Mouse (Mus musculus): ENCODE results near the gene Olfr1039. TPM values are rescaled to one million over a fixed set of nuclear protein-coding genes. Genes with fewer than 3 reads are reported as not detected.

The Olfr1039 gene
- not detected in 2 replicates for polyA plus RNA-seq (2012; rRNA removed)

DNA sequence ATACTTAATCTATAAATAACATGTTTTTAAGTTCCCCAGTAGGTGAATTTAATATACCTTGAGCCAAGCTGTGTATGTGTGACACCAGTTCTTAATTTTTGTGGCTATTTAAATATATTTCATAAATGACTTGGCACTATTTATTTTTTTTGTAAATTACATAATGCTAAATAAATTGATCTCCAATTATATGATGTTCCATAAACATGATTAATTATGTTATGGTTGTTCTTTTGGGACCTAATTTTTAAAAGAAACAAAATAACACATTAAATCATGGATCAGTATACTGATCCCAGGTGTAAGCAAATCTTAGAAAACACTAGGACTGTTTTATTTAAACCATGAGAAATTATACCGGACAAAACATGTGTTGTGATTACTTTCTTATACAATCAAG is at the start of gene Olfr1039:
Gene Olfr1039, minus strand, starts transcription at position 101 of the 400 bp plus-strand sequence.

GRCm38 (mm10) chr2:86177720-86178119 is 42.0 kb upstream of the Olfr1039 start, which contains the start of gene Olfr1044:
TSS of gene Olfr1044 (minus strand) at chr2:86177820.

GRCm38 (mm10) chr2:86167422-86167821 is 31.7 kb upstream of the Olfr1039 start, which contains the start of gene Olfr1043:
TSS of gene Olfr1043 (minus strand) at chr2:86167522.

DNA sequence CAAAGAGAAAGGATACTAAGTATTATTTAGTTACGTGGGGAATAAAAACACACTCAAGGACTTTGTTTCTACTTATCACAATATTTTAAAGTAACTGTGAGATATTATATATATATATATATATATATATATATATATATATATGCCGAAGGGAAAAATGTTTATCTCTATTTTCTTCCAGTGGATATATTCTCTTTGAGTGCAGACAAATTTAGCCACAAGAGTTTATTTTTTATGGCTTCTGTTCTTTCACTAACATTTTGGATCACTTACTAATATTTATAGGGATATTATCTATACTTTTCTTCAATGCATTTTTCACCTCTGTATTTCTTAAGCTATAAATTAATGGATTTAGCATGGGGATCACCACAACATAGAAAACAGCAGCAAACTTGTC is 26.0 kb upstream of the Olfr1039 start, which contains the start of gene Olfr1042:
Gene Olfr1042, minus strand, starts transcription at position 101 of the 400 bp plus-strand sequence.

DNA sequence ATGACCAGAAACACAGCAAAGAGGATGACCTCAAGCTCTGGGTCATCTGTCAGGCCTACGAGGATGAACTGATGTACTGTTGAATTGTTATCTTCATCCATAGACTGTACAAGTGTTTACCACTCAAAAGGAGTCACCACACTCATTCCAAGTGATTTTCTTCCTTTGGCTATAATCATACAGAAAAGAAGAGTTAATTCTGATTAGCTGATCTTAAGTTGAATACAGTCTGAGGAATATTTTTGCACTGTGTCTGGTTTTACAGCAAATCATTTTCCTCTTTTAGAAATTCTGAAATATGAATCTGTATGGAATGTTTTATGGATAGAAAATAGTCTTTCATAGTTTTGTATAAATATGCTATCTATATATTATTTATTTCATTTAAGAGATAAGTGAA is 10.9 kb upstream of the Olfr1039 start, which contains the start of gene Olfr1040:
Gene Olfr1040, minus strand, starts transcription at position 101 of the 400 bp plus-strand sequence.

GRCm38 (mm10) chr2:86087285-86087684 is 48.4 kb downstream of the Olfr1039 start, which contains the start of gene Olfr1037:
TSS of gene Olfr1037 (minus strand) at chr2:86087385.

Other genes with a start within 250 kb of the Olfr1039 start
- not detected in 2 replicates for gene Olfr1024, start 230.9 kb downstream of the Olfr1039 start, polyA plus RNA-seq (2012; rRNA removed)
- not detected in 2 replicates for gene Olfr1025-ps1, start 220.7 kb downstream of the Olfr1039 start, polyA plus RNA-seq (2012; rRNA removed)
- not detected in 2 replicates for gene Olfr1026, start 214.4 kb downstream of the Olfr1039 start, polyA plus RNA-seq (2012; rRNA removed)
- not detected in 2 replicates for gene Olfr1028, start 185.5 kb downstream of the Olfr1039 start, polyA plus RNA-seq (2012; rRNA removed)
- gene Olfr1029, start 162.0 kb downstream of the Olfr1039 start, polyA plus RNA-seq (2012; rRNA removed) = not detected in 2 replicates
- gene Olfr1030, start 156.7 kb downstream of the Olfr1039 start, polyA plus RNA-seq (2012; rRNA removed) = not detected in 2 replicates
- gene Olfr1031, start 145.6 kb downstream of the Olfr1039 start, polyA plus RNA-seq (2012; rRNA removed) = not detected in 2 replicates
- not detected in 2 replicates for gene Olfr1032, start 130.4 kb downstream of the Olfr1039 start, polyA plus RNA-seq (2012; rRNA removed)
- 0.08 and 0.14 TPM in 2 replicates for gene Olfr1033, start 115.3 kb downstream of the Olfr1039 start, polyA plus RNA-seq (2012; rRNA removed)
- gene Olfr1034, start 90.1 kb downstream of the Olfr1039 start, polyA plus RNA-seq (2012; rRNA removed) = 0.03 TPM in 1 of 2 replicates, not detected in the other
- gene Olfr1036, start 61.9 kb downstream of the Olfr1039 start, polyA plus RNA-seq (2012; rRNA removed) = not detected in 2 replicates
- gene Olfr1037, start 48.5 kb downstream of the Olfr1039 start, polyA plus RNA-seq (2012; rRNA removed) = not detected in 2 replicates
- gene Olfr1040, start 10.8 kb upstream of the Olfr1039 start, polyA plus RNA-seq (2012; rRNA removed) = not detected in 2 replicates
- gene Olfr1042, start 25.9 kb upstream of the Olfr1039 start, polyA plus RNA-seq (2012; rRNA removed) = not detected in 2 replicates
- not detected in 2 replicates for gene Olfr1043, start 31.6 kb upstream of the Olfr1039 start, polyA plus RNA-seq (2012; rRNA removed)
- gene Olfr1044, start 41.9 kb upstream of the Olfr1039 start, polyA plus RNA-seq (2012; rRNA removed) = not detected in 2 replicates
- not detected in 2 replicates for gene Olfr52, start 49.8 kb upstream of the Olfr1039 start, polyA plus RNA-seq (2012; rRNA removed)
- gene Olfr1045, start 67.1 kb upstream of the Olfr1039 start, polyA plus RNA-seq (2012; rRNA removed) = not detected in 2 replicates
- not detected in 2 replicates for gene Olfr1046, start 83.4 kb upstream of the Olfr1039 start, polyA plus RNA-seq (2012; rRNA removed)
- not detected in 2 replicates for gene Olfr1047, start 95.5 kb upstream of the Olfr1039 start, polyA plus RNA-seq (2012; rRNA removed)
- not detected in 2 replicates for gene Olfr1048, start 104.4 kb upstream of the Olfr1039 start, polyA plus RNA-seq (2012; rRNA removed)
- not detected in 2 replicates for gene Olfr1049, start 122.4 kb upstream of the Olfr1039 start, polyA plus RNA-seq (2012; rRNA removed)
- not detected in 2 replicates for gene Olfr1051, start 143.2 kb upstream of the Olfr1039 start, polyA plus RNA-seq (2012; rRNA removed)
- gene Olfr1052, start 156.5 kb upstream of the Olfr1039 start, polyA plus RNA-seq (2012; rRNA removed) = not detected in 2 replicates
- not detected in 2 replicates for gene Olfr1053, start 179.4 kb upstream of the Olfr1039 start, polyA plus RNA-seq (2012; rRNA removed)
- gene Olfr1054, start 199.5 kb upstream of the Olfr1039 start, polyA plus RNA-seq (2012; rRNA removed) = not detected in 2 replicates
- gene Olfr1055, start 214.4 kb upstream of the Olfr1039 start, polyA plus RNA-seq (2012; rRNA removed) = not detected in 2 replicates
- gene Olfr1056, start 226.5 kb upstream of the Olfr1039 start, polyA plus RNA-seq (2012; rRNA removed) = not detected in 2 replicates
- not detected in 2 replicates for gene Olfr1057, start 242.5 kb upstream of the Olfr1039 start, polyA plus RNA-seq (2012; rRNA removed)

Data from colon, adult 2 months (tissue).